In genomic region chr17:24538950-24539349, GRCm38 (mm10) we compare ENCODE assay signal across 9 mouse cellular contexts. TPM values are rescaled to one million over a fixed set of nuclear protein-coding genes. Genes with fewer than 3 reads are reported as not detected.
A peak's percentile ranks its signal among the peaks of the same experiment; 100 is the strongest.
DNase-seq lines count a peak whose midpoint lies in the region; ATAC-seq and TF ChIP-seq lines count a peak whose summit lies in the region.
"Had no signal": no experiment of that assay in that cellular context is flagged by ENCODE, and none has a peak within 500 bp of the region (broad histone marks: within the 10 kb centered on the region; RNA-seq: fewer than 3 reads in every experiment).

No protein-coding gene starts in this region.

- H3K9ac ChIP-seq in limb, embryonic 14.5 days (ENCODE audit: low read depth, low read length, severe bottlenecking), result no peak overlapping the region
- no peak overlapping the region for H3K9ac ChIP-seq in stomach, embryonic 16.5 days (ENCODE audit: low read length)

- TF ChIP-seq POLR2A in limb, embryonic 14.5 days (IDR thresholded peaks at IDR 0.05; ENCODE audit: borderline replicate concordance, extremely low read depth, insufficient read depth, insufficient read length), result no peak

- WGBS in limb, embryonic 14.5 days, result 69% methylated on average over 8 of the region's 8 CpGs
- WGBS in stomach, embryonic 16.5 days, result 65% methylated on average over 8 of the region's 8 CpGs

- 0 out of 2 replicates have a peak, but pooled peaks cover 3% of the 10 kb centered on the region for H3K4me1 ChIP-seq in limb, embryonic 14.5 days (ENCODE audit: control insufficient read depth, insufficient read depth, low read length)
- H3K4me1 ChIP-seq in stomach, embryonic 16.5 days (ENCODE audit: control insufficient read depth, insufficient read depth, low read length), result no peaks in the 10 kb centered on the region; the same call in 1 of the 2 replicates

- peak; percentile 24; the same call in 1 of the 2 replicates for ATAC-seq in limb, embryonic 14.5 days (ENCODE audit: low FRiP score, low read depth)
- ATAC-seq in stomach, embryonic 16.5 days (ENCODE audit: insufficient read depth, low FRiP score), result 0 out of 2 replicates have a peak, but pooled peaks have one; percentile 32

- H3K27ac ChIP-seq in limb, embryonic 14.5 days (replicated peaks; ENCODE audit: low read depth, low read length), result no peak overlapping the region
- no peak overlapping the region for H3K27ac ChIP-seq in stomach, embryonic 16.5 days (ENCODE audit: low read length)

- H3K4me2 ChIP-seq in limb, embryonic 14.5 days (replicated peaks; ENCODE audit: low read depth, low read length, severe bottlenecking), result no peak overlapping the region
- no peak overlapping the region for H3K4me2 ChIP-seq in stomach, embryonic 16.5 days (ENCODE audit: low read depth, low read length)

- H3K4me3 ChIP-seq in limb, embryonic 14.5 days (replicated peaks; ENCODE audit: low read length), result no peak overlapping the region
- no peak overlapping the region for H3K4me3 ChIP-seq in stomach, embryonic 16.5 days (replicated peaks; ENCODE audit: low read length)

- DNase-seq in heart, postnatal 4 days, result peak; percentile 56
- DNase-seq in heart, adult 8-10 months (ENCODE audit: low spot score), result no peak
- DNase-seq in urinary bladder, postnatal 14 days (ENCODE audit: low spot score), result peak; percentile 44
- DNase-seq in urinary bladder, adult 18-20 months (ENCODE audit: low spot score in 2 of 2), result no peak
- peak; percentile 65 to 80 for DNase-seq in cerebellum, postnatal 25 days
- no peak for DNase-seq in limb, embryonic 14.5 days (ENCODE audit: low spot score)
- DNase-seq in urinary bladder, postnatal 36 days (ENCODE audit: low spot score in 2 of 2), result no peak

- H3K9me3 ChIP-seq in limb, embryonic 14.5 days (ENCODE audit: control insufficient read depth, low read length), result no peaks in the 10 kb centered on the region
- H3K9me3 ChIP-seq in stomach, embryonic 16.5 days (replicated peaks; ENCODE audit: control insufficient read depth, low read length), result no peaks in the 10 kb centered on the region

- H3K27me3 ChIP-seq in limb, embryonic 14.5 days (ENCODE audit: control insufficient read depth, insufficient read depth, low read length), result no peaks in the 10 kb centered on the region
- H3K27me3 ChIP-seq in stomach, embryonic 16.5 days (ENCODE audit: control insufficient read depth, insufficient read depth, low read length), result no peaks in the 10 kb centered on the region

- H3K36me3 ChIP-seq in limb, embryonic 14.5 days (ENCODE audit: control insufficient read depth, insufficient read depth, low read length), result no peaks in the 10 kb centered on the region
- no peaks in the 10 kb centered on the region for H3K36me3 ChIP-seq in stomach, embryonic 16.5 days (ENCODE audit: control insufficient read depth, insufficient read depth, low read length)

RNA-seq across cellular contexts. Expression of gene Rab26, which starts 4.9 kb away (rescaled TPM):
- total RNA-seq in heart, postnatal 4 days (2021), result under 1 TPM; 0.27 to 0.38 TPM
- total RNA-seq in heart, adult 8-10 months (2022), result under 1 TPM in 3 of 4 experiments, not detected in 1; 0.23 to 0.50 (median 0.25) TPM
- polyA plus RNA-seq in limb, embryonic 14.5 days (2012; rRNA removed), result 2.0 and 3.0 TPM in 2 replicates
- 4.1 and 6.1 TPM in 2 replicates for polyA plus RNA-seq in limb, embryonic 14.5 days (2014; fragmentation: Nextera tagmentation; extraction: Ambion mirVana)
- polyA plus RNA-seq in stomach, embryonic 16.5 days (2015; fragmentation: Nextera tagmentation; extraction: Ambion mirVana), result 7.9 and 9.4 TPM in 2 replicates

RNA-seq across cellular contexts. Expression of gene Pkd1, which starts 10.7 kb away (rescaled TPM):
- total RNA-seq in heart, postnatal 4 days (2021), result 10 to 100 TPM; 50.1 to 52.6 TPM
- total RNA-seq in heart, adult 8-10 months (2022), result 10 to 100 TPM; 27.8 to 43.0 (median 34.9) TPM
- 73.6 and 106 TPM in 2 replicates for polyA plus RNA-seq in limb, embryonic 14.5 days (2012; rRNA removed)
- polyA plus RNA-seq in limb, embryonic 14.5 days (2014; fragmentation: Nextera tagmentation; extraction: Ambion mirVana), result 49.1 and 50.5 TPM in 2 replicates
- polyA plus RNA-seq in stomach, embryonic 16.5 days (2015; fragmentation: Nextera tagmentation; extraction: Ambion mirVana), result 21.7 and 22.2 TPM in 2 replicates

RNA-seq across cellular contexts. Expression of gene Traf7, which starts 11.2 kb away (rescaled TPM):
- total RNA-seq in heart, postnatal 4 days (2021), result 100 to 1,000 TPM in 1 of 2 experiments, 10 to 100 TPM in 1; 97.6 to 106 TPM
- total RNA-seq in heart, adult 8-10 months (2022), result 10 to 100 TPM; 37.0 to 50.9 (median 42.7) TPM
- 308 and 376 TPM in 2 replicates for polyA plus RNA-seq in limb, embryonic 14.5 days (2012; rRNA removed)
- polyA plus RNA-seq in limb, embryonic 14.5 days (2014; fragmentation: Nextera tagmentation; extraction: Ambion mirVana), result 81.3 and 91.0 TPM in 2 replicates
- 80.6 and 104 TPM in 2 replicates for polyA plus RNA-seq in stomach, embryonic 16.5 days (2015; fragmentation: Nextera tagmentation; extraction: Ambion mirVana)

RNA-seq across cellular contexts. Expression of gene Caskin1, which starts 50.5 kb away (rescaled TPM):
- under 1 TPM; 0.34 to 0.91 TPM for total RNA-seq in heart, postnatal 4 days (2021)
- under 1 TPM; 0.16 to 0.23 (median 0.19) TPM for total RNA-seq in heart, adult 8-10 months (2022)
- polyA plus RNA-seq in limb, embryonic 14.5 days (2012; rRNA removed), result 18.1 and 23.1 TPM in 2 replicates
- 3.1 and 4.3 TPM in 2 replicates for polyA plus RNA-seq in limb, embryonic 14.5 days (2014; fragmentation: Nextera tagmentation; extraction: Ambion mirVana)
- polyA plus RNA-seq in stomach, embryonic 16.5 days (2015; fragmentation: Nextera tagmentation; extraction: Ambion mirVana), result 1.5 and 2.3 TPM in 2 replicates
- total RNA-seq: common myeloid progenitor, adult 5-6 weeks had no signal

Comparison
In these comparisons a context has a peak if more than half of its experiments do, and no peak if none do; other contexts are left out.
1. DNase-seq: peak in heart, postnatal 4 days (single experiment), urinary bladder, postnatal 14 days (single experiment) and cerebellum, postnatal 25 days (2 of 2); none in heart, adult 8-10 months (single experiment), urinary bladder, adult 18-20 months (0 of 2), limb, embryonic 14.5 days (single experiment) and urinary bladder, postnatal 36 days (0 of 2).